Mouse (Mus musculus): Measurements from ENCODE around the gene Shroom4. TPM values are rescaled to one million over a fixed set of nuclear protein-coding genes. Genes with fewer than 3 reads are reported as not detected.

The Shroom4 gene
- polyA plus RNA-seq, 1 experiment = 0.80 TPM

GRCm38 (mm10) chrX:6370706-6371105 is 28.9 kb upstream of the Shroom4 start:
- TF ChIP-seq MAX (IDR thresholded peaks at IDR 0.05; ENCODE audit: low read depth) = no peak
- TF ChIP-seq REST (IDR thresholded peaks at IDR 0.05; ENCODE audit: insufficient read depth, insufficient read length) = no peak
- H3K36me3 ChIP-seq (ENCODE audit: control insufficient read depth, insufficient read depth) = no peaks in the 10 kb centered on the region
- no peaks in the 10 kb centered on the region for H3K79me2 ChIP-seq (ENCODE audit: control insufficient read depth, insufficient read depth)
- no peaks in the 10 kb centered on the region for H3K27me3 ChIP-seq (ENCODE audit: control insufficient read depth, insufficient read depth, insufficient read length)
- no peak overlapping the region for H3K4me3 ChIP-seq
- no peak overlapping the region for H3ac ChIP-seq (ENCODE audit: control insufficient read depth, insufficient read length)
- no peak overlapping the region for H3K4me2 ChIP-seq (ENCODE audit: low read depth)

GRCm38 (mm10) chrX:6393861-6394260 is 5.8 kb upstream of the Shroom4 start:
- no peaks in the 10 kb centered on the region for H3K27me3 ChIP-seq (ENCODE audit: control insufficient read depth, insufficient read depth, insufficient read length)
- H3K4me3 ChIP-seq = no peak overlapping the region
- no peak overlapping the region for H3K4me2 ChIP-seq (ENCODE audit: low read depth)
- TF ChIP-seq MYOG (IDR thresholded peaks at IDR 0.05; ENCODE audit: control insufficient read depth in 1 of 3, insufficient read depth in 1 of 3, insufficient read length in 2 of 3, low read depth in 2 of 3) = no peak
- TF ChIP-seq SRF (IDR thresholded peaks at IDR 0.05; ENCODE audit: control insufficient read depth, insufficient read length, low read depth) = no peak
- no peak for TF ChIP-seq POLR2AphosphoS2 (IDR thresholded peaks at IDR 0.05; ENCODE audit: insufficient read length, low read depth)
- TF ChIP-seq MYOD1 (IDR thresholded peaks at IDR 0.05; ENCODE audit: control insufficient read depth in 1 of 3, insufficient read length in 2 of 3, low read depth in 2 of 3) = no peak
- no peak for TF ChIP-seq CEBPB (IDR thresholded peaks at IDR 0.05; ENCODE audit: insufficient read depth, poor library complexity, severe bottlenecking)
- TF ChIP-seq MAX (IDR thresholded peaks at IDR 0.05; ENCODE audit: low read depth) = no peak
- no peak for TF ChIP-seq E2F4 (IDR thresholded peaks at IDR 0.05; ENCODE audit: insufficient read depth)
- no peak for TF ChIP-seq TCF3 (IDR thresholded peaks at IDR 0.05; ENCODE audit: insufficient read length, low read depth)
- TF ChIP-seq TCF12 (IDR thresholded peaks at IDR 0.05; ENCODE audit: insufficient read depth, poor library complexity, severe bottlenecking) = no peak
- no peak for TF ChIP-seq POLR2A (IDR thresholded peaks at IDR 0.05; ENCODE audit: insufficient read length, low read depth)
- TF ChIP-seq REST (IDR thresholded peaks at IDR 0.05; ENCODE audit: insufficient read depth, insufficient read length) = no peak
- H3K79me2 ChIP-seq (ENCODE audit: control insufficient read depth, insufficient read depth) = no peaks in the 10 kb centered on the region
- H3K36me3 ChIP-seq (ENCODE audit: control insufficient read depth, insufficient read depth) = no peaks in the 10 kb centered on the region
- no peak overlapping the region for H3ac ChIP-seq (ENCODE audit: control insufficient read depth, insufficient read length)

- Histone ChIP-seq H3K79me2 (ENCODE audit: control insufficient read depth, insufficient read depth) (no peaks in the 10 kb centered on the region), H3ac (ENCODE audit: control insufficient read depth, insufficient read length) (no peak overlapping the region), H3K4me3 (peak overlapping the region; percentile 28), H3K4me2 (ENCODE audit: low read depth) (peak overlapping the region; percentile 69), H3K27me3 (ENCODE audit: control insufficient read depth, insufficient read depth, insufficient read length) (no peaks in the 10 kb centered on the region), H3K36me3 (ENCODE audit: control insufficient read depth, insufficient read depth) (no peaks in the 10 kb centered on the region)
- no peak for TF ChIP-seq MAX (IDR thresholded peaks at IDR 0.05; ENCODE audit: low read depth)
- no peak for TF ChIP-seq E2F4 (IDR thresholded peaks at IDR 0.05; ENCODE audit: insufficient read depth)
- TF ChIP-seq REST (IDR thresholded peaks at IDR 0.05; ENCODE audit: insufficient read depth, insufficient read length) = no peak
- TF ChIP-seq POLR2A (IDR thresholded peaks at IDR 0.05; ENCODE audit: insufficient read length, low read depth) = no peak
- no peak for TF ChIP-seq MYOD1 (IDR thresholded peaks at IDR 0.05; ENCODE audit: control insufficient read depth in 1 of 3, insufficient read length in 2 of 3, low read depth in 2 of 3)
- no peak for TF ChIP-seq POLR2AphosphoS2 (IDR thresholded peaks at IDR 0.05; ENCODE audit: insufficient read length, low read depth)
- TF ChIP-seq CEBPB (IDR thresholded peaks at IDR 0.05; ENCODE audit: insufficient read depth, poor library complexity, severe bottlenecking) = no peak
- no peak for TF ChIP-seq USF1 (IDR thresholded peaks at IDR 0.05; ENCODE audit: low read depth)
- no peak for TF ChIP-seq MYOG (IDR thresholded peaks at IDR 0.05; ENCODE audit: control insufficient read depth in 1 of 3, insufficient read depth in 1 of 3, insufficient read length in 2 of 3, low read depth in 2 of 3)
- no peak for TF ChIP-seq TCF12 (IDR thresholded peaks at IDR 0.05; ENCODE audit: insufficient read depth, poor library complexity, severe bottlenecking)
- TF ChIP-seq SRF (IDR thresholded peaks at IDR 0.05; ENCODE audit: control insufficient read depth, insufficient read length, low read depth) = no peak
- TF ChIP-seq TCF3 (IDR thresholded peaks at IDR 0.05; ENCODE audit: insufficient read length, low read depth) = no peak
These were observed 461 bp upstream of the Shroom4 start for GRCm38 (mm10) chrX:6399193-6399592.

- Histone ChIP-seq H3K27me3 (ENCODE audit: control insufficient read depth, insufficient read depth, insufficient read length) (no peaks in the 10 kb centered on the region), H3K4me3 (peak overlapping the region; percentile 28), H3K79me2 (ENCODE audit: control insufficient read depth, insufficient read depth) (no peaks in the 10 kb centered on the region), H3ac (ENCODE audit: control insufficient read depth, insufficient read length) (peak overlapping the region; percentile 11), H3K36me3 (ENCODE audit: control insufficient read depth, insufficient read depth) (no peaks in the 10 kb centered on the region), H3K4me2 (ENCODE audit: low read depth) (peak overlapping the region; percentile 45)
- TF ChIP-seq TCF3 (IDR thresholded peaks at IDR 0.05; ENCODE audit: insufficient read length, low read depth) = no peak
- TF ChIP-seq E2F4 (IDR thresholded peaks at IDR 0.05; ENCODE audit: insufficient read depth) = no peak
- TF ChIP-seq REST (IDR thresholded peaks at IDR 0.05; ENCODE audit: insufficient read depth, insufficient read length) = no peak
- no peak for TF ChIP-seq POLR2A (IDR thresholded peaks at IDR 0.05; ENCODE audit: insufficient read length, low read depth)
- no peak for TF ChIP-seq TCF12 (IDR thresholded peaks at IDR 0.05; ENCODE audit: insufficient read depth, poor library complexity, severe bottlenecking)
- no peak for TF ChIP-seq MAX (IDR thresholded peaks at IDR 0.05; ENCODE audit: low read depth)
- no peak for TF ChIP-seq SRF (IDR thresholded peaks at IDR 0.05; ENCODE audit: control insufficient read depth, insufficient read length, low read depth)
- TF ChIP-seq MYOG (IDR thresholded peaks at IDR 0.05; ENCODE audit: control insufficient read depth in 1 of 3, insufficient read depth in 1 of 3, insufficient read length in 2 of 3, low read depth in 2 of 3) = no peak
- TF ChIP-seq POLR2AphosphoS2 (IDR thresholded peaks at IDR 0.05; ENCODE audit: insufficient read length, low read depth) = no peak
- TF ChIP-seq MYOD1 (IDR thresholded peaks at IDR 0.05; ENCODE audit: control insufficient read depth in 1 of 3, insufficient read length in 2 of 3, low read depth in 2 of 3) = no peak
- no peak for TF ChIP-seq USF1 (IDR thresholded peaks at IDR 0.05; ENCODE audit: low read depth)
- TF ChIP-seq CEBPB (IDR thresholded peaks at IDR 0.05; ENCODE audit: insufficient read depth, poor library complexity, severe bottlenecking) = no peak
These were observed 855 bp downstream of the Shroom4 start for GRCm38 (mm10) chrX:6400398-6401020.

GRCm38 (mm10) chrX:6402921-6403320 is 3.3 kb downstream of the Shroom4 start:
- H3K4me3 ChIP-seq = no peak overlapping the region
- H3K79me2 ChIP-seq (ENCODE audit: control insufficient read depth, insufficient read depth) = no peaks in the 10 kb centered on the region
- TF ChIP-seq MAX (IDR thresholded peaks at IDR 0.05; ENCODE audit: low read depth) (no peak), SRF (IDR thresholded peaks at IDR 0.05; ENCODE audit: control insufficient read depth, insufficient read length, low read depth) (no peak), TCF3 (IDR thresholded peaks at IDR 0.05; ENCODE audit: insufficient read length, low read depth) (no peak), E2F4 (IDR thresholded peaks at IDR 0.05; ENCODE audit: insufficient read depth) (no peak), TCF12 (IDR thresholded peaks at IDR 0.05; ENCODE audit: insufficient read depth, poor library complexity, severe bottlenecking) (no peak), REST (IDR thresholded peaks at IDR 0.05; ENCODE audit: insufficient read depth, insufficient read length) (no peak), USF1 (IDR thresholded peaks at IDR 0.05; ENCODE audit: low read depth) (no peak), POLR2AphosphoS2 (IDR thresholded peaks at IDR 0.05; ENCODE audit: insufficient read length, low read depth) (no peak), CEBPB (IDR thresholded peaks at IDR 0.05; ENCODE audit: insufficient read depth, poor library complexity, severe bottlenecking) (no peak), MYOG (IDR thresholded peaks at IDR 0.05; ENCODE audit: control insufficient read depth in 1 of 3, insufficient read depth in 1 of 3, insufficient read length in 2 of 3, low read depth in 2 of 3) (no peak), MYOD1 (IDR thresholded peaks at IDR 0.05; ENCODE audit: control insufficient read depth in 1 of 3, insufficient read length in 2 of 3, low read depth in 2 of 3) (no peak), POLR2A (IDR thresholded peaks at IDR 0.05; ENCODE audit: insufficient read length, low read depth) (no peak)
- H3K27me3 ChIP-seq (ENCODE audit: control insufficient read depth, insufficient read depth, insufficient read length) = no peaks in the 10 kb centered on the region
- no peak overlapping the region for H3ac ChIP-seq (ENCODE audit: control insufficient read depth, insufficient read length)
- no peaks in the 10 kb centered on the region for H3K36me3 ChIP-seq (ENCODE audit: control insufficient read depth, insufficient read depth)
- no peak overlapping the region for H3K4me2 ChIP-seq (ENCODE audit: low read depth)

Data from myocyte (in vitro differentiated cells).